Mouse (Mus musculus) kidney, adult 2 months (tissue): ENCODE measurements around the gene Ssna1. TPM values are rescaled to one million over a fixed set of nuclear protein-coding genes. Genes with fewer than 3 reads are reported as not detected.

Experiments used
- DNase-seq: peaks from one replicate; pipeline ENCODE4 v3.0.0; 2021
- H3K27ac ChIP-seq: fragments of 200-500 bp; 2 replicates; pipeline ENCODE4 v1.5.1; 2012; ENCODE audit warnings: low read depth, low read length, control low read depth, inconsistent platforms; ENCODE audit not compliant: insufficient read depth
- H3K27me3 ChIP-seq: fragments of 200-500 bp; replicated peaks from 2 replicates; pipeline ENCODE4 v1.6.1; 2012; ENCODE audit warnings: mild to moderate bottlenecking, moderate library complexity, low read length, inconsistent platforms; ENCODE audit not compliant: control insufficient read depth, insufficient read depth
- H3K36me3 ChIP-seq: fragments of 200-500 bp; 2 replicates; pipeline ENCODE4 v1.6.1; 2012; ENCODE audit warnings: mild to moderate bottlenecking, moderate library complexity, low read length, inconsistent platforms; ENCODE audit not compliant: control insufficient read depth, insufficient read depth
- H3K4me1 ChIP-seq: fragments of 200-500 bp; 2 replicates; pipeline ENCODE4 v1.6.1; 2011; ENCODE audit warnings: low read length; ENCODE audit not compliant: control insufficient read depth, insufficient read depth
- H3K4me3 ChIP-seq: fragments of 200-500 bp; 2 replicates; pipeline ENCODE4 v1.5.1; 2011; ENCODE audit warnings: mild to moderate bottlenecking, low read depth, low read length, control low read depth; ENCODE audit not compliant: insufficient read depth
- CTCF ChIP-seq: fragments of 200-500 bp; conservative IDR thresholded peaks from 2 replicates; pipeline ENCODE4 v1.5.1; 2011; ENCODE audit warnings: low read depth, mild to moderate bottlenecking, control low read depth, low read length, moderate library complexity, mixed read lengths; ENCODE audit not compliant: insufficient read depth, insufficient read length
- POLR2A ChIP-seq: fragments of 200-500 bp; IDR thresholded peaks from one replicate; pipeline ENCODE4 v1.6.1; 2011; ENCODE audit warnings: low read depth, low read length, control low read depth
- WGBS: fragments of 180-500 bp; shearing (Covaris S2); methylation state at CpG from one replicate; pipeline ENCODE4 v1.1.7; 2018; 5-methylcytosine and 5-hydroxymethylcytosine counted together
- polyA plus RNA-seq: library from polyadenylated mRNA; depleted of rRNA; stranded (reverse); fragments of >200 nt; gene quantifications from 2 replicates; pipeline ENCODE4 v1.2.3, GENCODE M21; 2012; rRNA removed

Gene Ssna1
- polyA plus RNA-seq, 1 experiment: 48.8 TPM

DNA sequence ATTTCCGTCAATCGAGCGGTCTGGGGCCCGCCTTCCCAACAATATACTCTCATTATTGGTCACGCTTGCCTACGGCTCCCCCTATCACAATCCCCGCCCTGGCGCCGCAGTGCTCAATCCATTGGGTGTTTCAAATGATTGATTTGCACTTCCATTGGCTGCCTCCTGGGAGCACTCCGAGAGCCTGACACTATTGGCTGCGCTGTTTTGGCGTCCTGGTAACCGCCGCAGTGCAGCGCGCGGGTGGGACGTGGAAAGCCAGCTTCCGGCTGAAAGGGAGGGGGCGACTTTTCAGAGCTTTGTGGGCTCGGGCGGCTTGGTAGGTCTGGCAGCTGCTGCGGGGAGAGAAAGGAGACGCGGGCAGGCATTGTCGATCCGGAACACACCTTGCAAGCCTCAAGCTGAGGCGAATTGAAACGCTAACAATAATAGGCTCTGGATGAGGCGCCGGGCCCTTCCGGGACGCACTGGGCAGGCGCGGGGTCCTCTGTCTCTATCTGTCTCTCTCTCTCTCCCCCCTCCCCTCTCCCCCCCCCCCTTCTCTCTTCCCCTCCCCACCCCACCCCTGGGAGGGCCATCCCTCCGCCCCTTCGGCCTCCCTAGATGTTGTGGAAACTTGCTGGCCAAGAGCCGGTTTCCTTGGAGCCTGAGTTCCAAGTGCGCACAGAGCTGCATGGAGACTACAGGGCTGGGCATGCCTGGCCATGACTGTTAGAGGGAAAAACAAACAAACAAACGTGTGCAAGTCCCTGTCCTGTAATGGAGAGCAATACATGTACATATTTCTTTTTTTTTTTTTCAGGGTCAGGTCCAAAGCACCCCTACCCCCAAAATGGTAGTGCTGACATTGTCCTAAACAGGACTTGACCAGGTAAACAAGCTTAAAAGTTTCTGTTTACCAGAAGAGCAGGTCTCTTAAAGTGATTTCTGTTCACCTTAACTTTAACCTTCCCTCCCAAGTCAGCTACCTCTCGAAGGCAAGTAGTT, 47.2 kb downstream of the Ssna1 start:
- 1% methylated on average over 41 of the region's 41 CpGs for WGBS
- peak; percentile 100 for DNase-seq
- no peaks in the 10 kb centered on the region; the same call in 1 of the 2 replicates for H3K4me1 ChIP-seq

GRCm38 (mm10) chr2:25224492-25224765, 47.8 kb downstream of the Ssna1 start, which contains the start of gene Tubb4b:
Gene Tubb4b, minus strand, starts transcription at chr2:25224702.
- no peak for DNase-seq
- 0% methylated on average over 17 of the region's 17 CpGs for WGBS
- H3K4me3 ChIP-seq: peak within 1 kb of the TSS; percentile 78
- 0 out of 2 replicates have a peak, but pooled peaks have one; percentile 34 for TF ChIP-seq CTCF
- TF ChIP-seq POLR2A: peak; percentile 99
- peak within 1 kb of the TSS; percentile 97 for H3K27ac ChIP-seq
- H3K36me3 ChIP-seq: no peaks in the 10 kb centered on the region
- H3K4me1 ChIP-seq: no peaks in the 10 kb centered on the region; the same call in 1 of the 2 replicates
- no peaks in the 10 kb centered on the region for H3K27me3 ChIP-seq

More for the DNA sequence above, 47.2 kb downstream of the Ssna1 start:
- Histone ChIP-seq H3K4me3 (peak overlapping the region; percentile 72), H3K27me3 (no peaks in the 10 kb centered on the region), H3K36me3 (no peaks in the 10 kb centered on the region), H3K27ac (peak overlapping the region; percentile 97)
- TF ChIP-seq POLR2A: no peak
- TF ChIP-seq CTCF: no peak

- Histone ChIP-seq H3K4me1 (no peaks in the 10 kb centered on the region; the same call in 1 of the 2 replicates), H3K27me3 (no peaks in the 10 kb centered on the region), H3K36me3 (no peaks in the 10 kb centered on the region), H3K27ac (peak overlapping the region; percentile 93), H3K4me3 (peak overlapping the region; percentile 78)
- TF ChIP-seq CTCF (no peak), POLR2A (no peak)
- DNase-seq: peak; percentile 89
- WGBS: under 1% methylated on average over 53 of the region's 53 CpGs
Observed at GRCm38 (mm10) chr2:25223681-25224491, 48.4 kb downstream of the Ssna1 start.

DNA sequence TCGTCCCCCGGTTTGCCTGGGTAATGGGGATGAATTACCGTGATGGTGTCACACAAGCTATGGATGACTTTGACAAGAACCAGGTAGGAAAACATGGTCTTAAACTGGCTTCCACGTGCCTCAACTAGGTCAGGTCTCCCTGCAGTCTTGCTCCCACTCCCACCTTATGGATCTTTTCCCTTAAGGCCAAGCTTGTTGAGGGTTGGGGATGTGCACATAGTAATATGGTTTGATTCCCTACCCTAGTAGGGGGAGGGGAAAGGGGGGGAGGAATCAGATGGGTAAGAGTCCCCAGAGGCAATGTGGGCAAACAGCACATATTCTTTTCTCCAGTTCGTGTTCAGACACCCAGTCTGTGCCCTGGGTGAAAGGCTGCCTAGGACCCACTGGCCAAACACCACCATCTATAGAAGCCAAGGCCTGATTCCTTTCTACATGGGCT, 50.9 kb downstream of the Ssna1 start:
- TF ChIP-seq CTCF (no peak), POLR2A (no peak)

More for the DNA sequence above, 50.9 kb downstream of the Ssna1 start:
- no peak for DNase-seq
- Histone ChIP-seq H3K4me3 (no peak overlapping the region), H3K4me1 (no peaks in the 10 kb centered on the region; the same call in 1 of the 2 replicates), H3K27me3 (no peaks in the 10 kb centered on the region), H3K27ac (no peak overlapping the region), H3K36me3 (no peaks in the 10 kb centered on the region)
- WGBS: 73% methylated on average over 5 of the region's 5 CpGs

Other genes starting within 250 kb of the Ssna1 start
- gene Nsmf, start 218.1 kb downstream of the Ssna1 start, polyA plus RNA-seq: 77.8 and 110 TPM in 2 replicates
- gene Entpd8, start 192.1 kb downstream of the Ssna1 start, polyA plus RNA-seq: 23.7 and 29.2 TPM in 2 replicates
- gene Noxa1, start 177.3 kb downstream of the Ssna1 start, polyA plus RNA-seq: not detected in 2 replicates
- gene Nrarp, start 91.7 kb downstream of the Ssna1 start, polyA plus RNA-seq: 5.7 and 7.8 TPM in 2 replicates
- gene Tor4a, start 75.6 kb downstream of the Ssna1 start, polyA plus RNA-seq: 21.8 and 26.9 TPM in 2 replicates
- 62.6 and 70.5 TPM in 2 replicates for gene Nelfb, start 60.9 kb downstream of the Ssna1 start, polyA plus RNA-seq
- 0.42 and 0.68 TPM in 2 replicates for gene Stpg3, start 57.8 kb downstream of the Ssna1 start, polyA plus RNA-seq
- 0.55 and 0.58 TPM in 2 replicates for gene Fam166a, start 53.7 kb downstream of the Ssna1 start, polyA plus RNA-seq
- gene Tubb4b, start 47.7 kb downstream of the Ssna1 start, polyA plus RNA-seq: 313 and 314 TPM in 2 replicates
- 240 and 299 TPM in 2 replicates for gene Slc34a3, start 38.1 kb downstream of the Ssna1 start, polyA plus RNA-seq
- gene Rnf224, start 35.7 kb downstream of the Ssna1 start, polyA plus RNA-seq: 0.06 and 0.12 TPM in 2 replicates
- 49.1 and 57.9 TPM in 2 replicates for gene Rnf208, start 30.2 kb downstream of the Ssna1 start, polyA plus RNA-seq
- 0.66 and 1.2 TPM in 2 replicates for gene Cysrt1, start 30.0 kb downstream of the Ssna1 start, polyA plus RNA-seq
- gene AL732309.1, start 25.6 kb downstream of the Ssna1 start, polyA plus RNA-seq: 13.0 and 15.2 TPM in 2 replicates
- 48.9 and 50.7 TPM in 2 replicates for gene Tmem203, start 17.0 kb downstream of the Ssna1 start, polyA plus RNA-seq
- gene Tprn, start 9.8 kb downstream of the Ssna1 start, polyA plus RNA-seq: 81.0 and 85.4 TPM in 2 replicates
- gene Anapc2, start within 50 bp of the Ssna1 start, polyA plus RNA-seq: 82.6 and 92.3 TPM in 2 replicates
- gene Tmem210, start 15.7 kb upstream of the Ssna1 start, polyA plus RNA-seq: not detected in 2 replicates
- 2.7 and 3.0 TPM in 2 replicates for gene Lrrc26, start 17.5 kb upstream of the Ssna1 start, polyA plus RNA-seq
- gene Grin1, start 46.7 kb upstream of the Ssna1 start, polyA plus RNA-seq: 0.34 and 0.41 TPM in 2 replicates
- 16.6 and 19.6 TPM in 2 replicates for gene Man1b1, start 59.9 kb upstream of the Ssna1 start, polyA plus RNA-seq
- gene Dpp7, start 83.9 kb upstream of the Ssna1 start, polyA plus RNA-seq: 167 and 171 TPM in 2 replicates
- 125 and 133 TPM in 2 replicates for gene Uap1l1, start 93.2 kb upstream of the Ssna1 start, polyA plus RNA-seq
- gene Sapcd2, start 99.9 kb upstream of the Ssna1 start, polyA plus RNA-seq: 0.20 and 0.34 TPM in 2 replicates
- 18.8 and 23.8 TPM in 2 replicates for gene Entpd2, start 123.4 kb upstream of the Ssna1 start, polyA plus RNA-seq
- gene Npdc1, start 126.9 kb upstream of the Ssna1 start, polyA plus RNA-seq: 73.7 and 99.5 TPM in 2 replicates
- gene Fut7, start 150.8 kb upstream of the Ssna1 start, polyA plus RNA-seq: 0.19 and 0.80 TPM in 2 replicates
- gene Abca2, start 156.3 kb upstream of the Ssna1 start, polyA plus RNA-seq: 51.0 and 64.0 TPM in 2 replicates
- gene Clic3, start 184.4 kb upstream of the Ssna1 start, polyA plus RNA-seq: 104 and 130 TPM in 2 replicates
- 49.0 and 53.2 TPM in 2 replicates for gene Paxx, start 188.7 kb upstream of the Ssna1 start, polyA plus RNA-seq
- 47.2 and 51.6 TPM in 2 replicates for gene Ptgds, start 197.6 kb upstream of the Ssna1 start, polyA plus RNA-seq
- gene Lcn12, start 221.5 kb upstream of the Ssna1 start, polyA plus RNA-seq: 0.18 TPM in 1 of 2 replicates, not detected in the other
- gene Fbxw5, start 228.3 kb upstream of the Ssna1 start, polyA plus RNA-seq: 39.6 and 48.4 TPM in 2 replicates
- gene C8g, start 229.3 kb upstream of the Ssna1 start, polyA plus RNA-seq: 20.6 and 22.0 TPM in 2 replicates